Mouse (Mus musculus) thymus, postnatal 36 days (tissue): ENCODE data around the gene Ndufs5.

Experiments used
- DNase-seq, 2 experiments: peaks; one replicate each; pipeline ENCODE4 v3.0.0; 2022; ENCODE audit warnings: mixed read lengths in 2 of 2

Gene Ndufs5

GRCm38 (mm10) chr4:123717574-123718433, at the start of gene Ndufs5:
Gene Ndufs5, minus strand, starts transcription at chr4:123718202.
- DNase-seq: peak; percentile 96

GRCm38 (mm10) chr4:123765071-123765470, 47.1 kb upstream of the Ndufs5 start:
- DNase-seq: no peak

- DNase-seq: peak in 1 of 2 experiments; percentile 11
Measured at GRCm38 (mm10) chr4:123758306-123758705, 40.3 kb upstream of the Ndufs5 start.

GRCm38 (mm10) chr4:123750707-123751312, 32.8 kb upstream of the Ndufs5 start:
- no peak for DNase-seq

- DNase-seq: peak; percentile 98 to 99
Measured at GRCm38 (mm10) chr4:123750152-123750651, 32.2 kb upstream of the Ndufs5 start, which contains the start of gene Akirin1. Gene Akirin1, minus strand, starts transcription at chr4:123750345.

- DNase-seq: peak in 1 of 2 experiments; percentile 45
Measured at GRCm38 (mm10) chr4:123749484-123750130, 31.6 kb upstream of the Ndufs5 start.

GRCm38 (mm10) chr4:123748726-123749415, 30.9 kb upstream of the Ndufs5 start:
- no peak for DNase-seq

GRCm38 (mm10) chr4:123745221-123745775, 27.3 kb upstream of the Ndufs5 start:
- no peak for DNase-seq

- DNase-seq: peak in 1 of 2 experiments; percentile 33
Measured at GRCm38 (mm10) chr4:123742891-123743290, 24.9 kb upstream of the Ndufs5 start.

GRCm38 (mm10) chr4:123738708-123739107, 20.7 kb upstream of the Ndufs5 start:
- no peak for DNase-seq

GRCm38 (mm10) chr4:123733532-123733931, 15.5 kb upstream of the Ndufs5 start:
- DNase-seq: no peak

GRCm38 (mm10) chr4:123732921-123733320, 14.9 kb upstream of the Ndufs5 start:
- DNase-seq: no peak

- no peak for DNase-seq
Measured at GRCm38 (mm10) chr4:123732163-123732910, 14.3 kb upstream of the Ndufs5 start.

GRCm38 (mm10) chr4:123721761-123722160, 3.8 kb upstream of the Ndufs5 start:
- DNase-seq: no peak

GRCm38 (mm10) chr4:123718434-123718780, 405 bp upstream of the Ndufs5 start:
- no peak for DNase-seq

GRCm38 (mm10) chr4:123712431-123712830, 5.6 kb downstream of the Ndufs5 start:
- DNase-seq: no peak

- no peak for DNase-seq
Measured at GRCm38 (mm10) chr4:123707340-123707739, 10.7 kb downstream of the Ndufs5 start.

GRCm38 (mm10) chr4:123705340-123705739, 12.7 kb downstream of the Ndufs5 start:
- no peak for DNase-seq

- DNase-seq: no peak
Measured at GRCm38 (mm10) chr4:123693384-123693783, 24.6 kb downstream of the Ndufs5 start.

GRCm38 (mm10) chr4:123692071-123692470, 25.9 kb downstream of the Ndufs5 start:
- no peak for DNase-seq

- no peak for DNase-seq
Measured at GRCm38 (mm10) chr4:123690311-123690710, 27.7 kb downstream of the Ndufs5 start.
